Mouse (Mus musculus) left cerebral cortex, adult 2 months (tissue): ENCODE results near the gene Rpgr. TPM values are rescaled to one million over a fixed set of nuclear protein-coding genes. Genes with fewer than 3 reads are reported as not detected.

Experiments used
- DNase-seq, 2 experiments: peaks; one replicate each; pipeline ENCODE4 v3.0.0; 2021 to 2022; ENCODE audit warnings: low spot score in 2 of 2, mixed read lengths in 1 of 2; ENCODE audit errors: extremely low spot score in 1 of 2
- H3K27ac ChIP-seq: fragments of 200-600 bp; 2 replicates; pipeline ENCODE4 v1.8.1; 2022
- H3K4me3 ChIP-seq: fragments of 200-600 bp; 2 replicates; pipeline ENCODE4 v1.8.1; 2022
- CTCF ChIP-seq: fragments of 200-600 bp; IDR thresholded peaks from 2 replicates; pipeline ENCODE4 v1.8.1; 2022; ENCODE audit warnings: antibody characterized with exemption, mild to moderate bottlenecking, moderate library complexity
- intact Hi-C: fragments of 180-260 bp; cut with DNase I; formaldehyde crosslinking; loops from one replicate; pipeline ENCODE4 v1.15.1; 2025
- total RNA-seq, 2 experiments: library from RNA; stranded (reverse); gene quantifications; 2 replicates each; pipeline ENCODE4 v1.2.3; 2021

Gene Rpgr
- total RNA-seq, 2 experiments from 2014 or later, result 19.6 to 21.0 TPM

- Histone ChIP-seq H3K27ac (no peak overlapping the region), H3K4me3 (no peak overlapping the region)
- peak; percentile 19 to 24 for DNase-seq
- TF ChIP-seq CTCF, result peak; percentile 61
- intact Hi-C loops, result loop anchor here (5.0 kb wide), 1 partner anchor 698 kb away; no protein-coding TSS in a partner anchor
These were observed 146.0 kb downstream of the Rpgr start for GRCm38 (mm10) chrX:10070689-10071088.

GRCm38 (mm10) chrX:10069405-10069804, 147.3 kb downstream of the Rpgr start:
- Histone ChIP-seq H3K27ac (no peak overlapping the region), H3K4me3 (no peak overlapping the region)
- intact Hi-C loops, result loop anchor here (10.0 kb wide), 1 partner anchor 405 kb away; the partner anchor contains the start of gene Dynlt3
- DNase-seq, result no peak
- TF ChIP-seq CTCF, result no peak

GRCm38 (mm10) chrX:10063781-10064180, 152.9 kb downstream of the Rpgr start:
- Histone ChIP-seq H3K4me3 (no peak overlapping the region), H3K27ac (no peak overlapping the region)
- no peak for DNase-seq
- no peak for TF ChIP-seq CTCF
- intact Hi-C loops, result loop anchor here (10.0 kb wide), 1 partner anchor 399 kb away; the partner anchor contains the start of gene Dynlt3

- no peak for DNase-seq
- H3K27ac ChIP-seq, result no peak overlapping the region
- H3K4me3 ChIP-seq, result no peak overlapping the region
- intact Hi-C loops, result loop anchor here (10.0 kb wide), 1 partner anchor 399 kb away; the partner anchor contains the start of gene Dynlt3
- TF ChIP-seq CTCF, result no peak
These were observed 153.4 kb downstream of the Rpgr start for GRCm38 (mm10) chrX:10063361-10063760.

- no peak overlapping the region for H3K27ac ChIP-seq
- no peak for TF ChIP-seq CTCF
These were observed 154.5 kb downstream of the Rpgr start for GRCm38 (mm10) chrX:10062201-10062600.

GRCm38 (mm10) chrX:10034666-10035065, 182.1 kb downstream of the Rpgr start:
- Histone ChIP-seq H3K4me3 (no peak overlapping the region), H3K27ac (no peak overlapping the region)
- intact Hi-C loops, result loop anchor here (5.0 kb wide), 1 partner anchor 168 kb away; no protein-coding TSS in a partner anchor
- TF ChIP-seq CTCF, result peak; percentile 52
- DNase-seq, result no peak

More at GRCm38 (mm10) chrX:10062201-10062600, 154.5 kb downstream of the Rpgr start:
- intact Hi-C loops, result loop anchor here (10.0 kb wide), 1 partner anchor 397 kb away; the partner anchor contains the start of gene Dynlt3
- DNase-seq, result no peak
- H3K4me3 ChIP-seq, result no peak overlapping the region

Other genes with a start within 250 kb of the Rpgr start
- gene Srpx, start 99.2 kb downstream of the Rpgr start, total RNA-seq, result under 1 TPM in 1 of 2 experiments, not detected in 1; 0.48 TPM
- not detected for gene Otc, start 35.4 kb upstream of the Rpgr start, total RNA-seq